Mouse (Mus musculus): ENCODE measurements around the gene Eif4enif1. TPM values are rescaled to one million over a fixed set of nuclear protein-coding genes. Genes with fewer than 3 reads are reported as not detected.

The Eif4enif1 gene
- total RNA-seq, 2 experiments from 2014 or later: 67.7 to 80.6 TPM

DNA sequence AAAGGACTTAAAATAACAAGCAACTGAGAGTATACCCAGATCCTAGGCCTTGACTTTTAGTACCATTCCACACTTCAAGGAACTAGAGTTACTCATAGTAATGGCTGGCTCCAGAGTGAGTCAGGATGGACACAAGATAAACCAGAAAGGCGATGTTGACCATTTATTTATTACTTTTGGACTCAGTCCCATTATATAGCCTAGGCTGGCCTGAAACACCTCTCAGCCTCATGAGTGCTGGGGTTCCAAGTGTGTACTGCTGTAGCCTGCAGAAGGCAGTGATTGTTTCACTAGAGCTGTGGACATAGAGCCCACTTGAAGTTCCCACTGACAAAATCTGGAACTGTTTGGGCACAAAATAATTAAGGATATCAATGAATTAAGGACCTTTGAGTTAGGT, 10.3 kb downstream of the Eif4enif1 start:
- DNase-seq (ENCODE audit: low spot score in 2 of 2): no peak
- TF ChIP-seq CTCF (conservative IDR thresholded peaks at IDR 0.05): no peak
- Histone ChIP-seq H3K4me3 (no peak overlapping the region), H3K27ac (no peak overlapping the region)

DNA sequence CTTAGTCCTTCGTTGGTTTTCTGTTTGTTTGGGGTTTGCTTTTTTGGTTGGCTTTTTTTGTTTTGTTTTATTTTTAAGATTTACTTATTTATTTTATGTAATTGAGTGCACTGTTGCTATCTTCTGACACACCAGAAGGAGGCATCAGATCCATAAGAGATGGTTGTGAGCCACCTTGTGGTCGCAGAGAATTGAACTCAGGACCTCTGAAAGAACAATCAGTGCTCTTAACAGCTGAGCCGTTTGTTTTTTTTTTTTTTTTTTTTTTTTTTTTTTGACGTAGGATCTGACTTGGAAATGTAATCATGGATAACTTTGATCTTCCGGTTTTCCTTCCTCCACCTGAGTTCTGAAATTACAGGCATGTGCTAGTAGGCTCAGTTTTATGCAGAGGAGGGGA, 20.9 kb downstream of the Eif4enif1 start:
- DNase-seq (ENCODE audit: low spot score in 2 of 2): no peak
- peak; percentile 54 for TF ChIP-seq CTCF (conservative IDR thresholded peaks at IDR 0.05)
- Histone ChIP-seq H3K27ac (no peak overlapping the region), H3K4me3 (no peak overlapping the region)

DNA sequence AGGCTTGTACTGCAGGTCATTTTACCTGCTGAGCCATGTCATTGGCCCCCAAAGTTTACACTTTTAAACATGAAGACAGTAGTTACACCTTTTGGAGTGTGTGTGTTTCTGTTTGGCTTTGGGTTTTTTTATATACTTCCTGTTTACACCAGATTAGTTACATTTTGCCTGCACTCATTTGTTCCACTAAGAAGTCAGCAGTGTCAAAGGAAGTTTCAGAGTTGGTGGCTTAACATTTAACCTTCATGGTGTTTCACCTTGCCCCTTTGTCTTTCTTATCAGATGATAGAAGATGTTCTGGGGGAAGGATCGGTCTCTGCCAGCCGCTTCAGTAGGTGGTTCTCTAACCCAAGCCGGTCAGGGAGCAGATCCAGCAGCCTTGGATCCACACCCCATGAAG, 24.9 kb downstream of the Eif4enif1 start:
- DNase-seq (ENCODE audit: low spot score in 2 of 2): no peak
- Histone ChIP-seq H3K27ac (no peak overlapping the region), H3K4me3 (no peak overlapping the region)
- no peak for TF ChIP-seq CTCF (conservative IDR thresholded peaks at IDR 0.05)

DNA sequence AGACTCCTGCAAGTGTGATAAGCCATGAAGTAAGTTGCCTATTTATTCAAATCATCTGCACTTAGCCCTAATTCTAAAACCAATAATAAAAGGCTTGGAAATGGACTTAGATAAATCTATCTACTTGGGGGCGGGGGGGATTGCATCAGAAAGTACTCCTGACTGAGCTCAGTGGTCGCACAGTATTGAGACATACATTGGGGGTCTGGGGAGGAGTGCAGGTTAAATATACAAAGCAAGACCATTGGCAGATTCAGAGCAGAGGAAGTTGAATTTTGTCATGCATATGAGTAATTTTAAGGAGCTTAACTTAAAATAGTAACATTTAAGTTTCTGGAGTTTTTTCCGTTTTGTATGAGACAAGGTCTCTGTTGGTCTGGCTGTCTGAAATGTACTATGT, 30.1 kb downstream of the Eif4enif1 start:
- no peak overlapping the region for H3K4me3 ChIP-seq
- no peak overlapping the region for H3K27ac ChIP-seq
- no peak for TF ChIP-seq CTCF (conservative IDR thresholded peaks at IDR 0.05)
- DNase-seq (ENCODE audit: low spot score in 2 of 2): no peak

DNA sequence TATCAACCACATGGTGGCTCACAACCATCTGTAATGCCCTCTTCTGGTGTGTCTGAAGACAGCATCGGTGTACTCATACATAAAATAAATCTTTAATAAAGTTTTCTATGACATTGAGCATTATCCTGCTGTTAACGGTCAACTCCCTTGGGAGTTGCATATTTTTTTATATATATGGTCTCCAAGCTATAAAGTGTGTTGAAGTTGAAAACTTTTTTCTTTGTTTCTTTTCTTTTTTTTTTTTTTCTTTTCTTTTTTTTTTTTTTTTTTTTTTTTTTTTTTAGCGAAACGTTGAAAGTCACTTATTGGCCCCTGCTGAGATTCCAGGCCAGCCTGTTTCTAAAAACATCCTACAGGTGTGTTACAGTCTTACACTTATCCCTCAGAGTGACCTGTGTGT, 31.5 kb downstream of the Eif4enif1 start:
- H3K4me3 ChIP-seq: no peak overlapping the region
- no peak for DNase-seq (ENCODE audit: low spot score in 2 of 2)
- H3K27ac ChIP-seq: no peak overlapping the region
- TF ChIP-seq CTCF (conservative IDR thresholded peaks at IDR 0.05): no peak; the same call in 1 of the 2 replicates

DNA sequence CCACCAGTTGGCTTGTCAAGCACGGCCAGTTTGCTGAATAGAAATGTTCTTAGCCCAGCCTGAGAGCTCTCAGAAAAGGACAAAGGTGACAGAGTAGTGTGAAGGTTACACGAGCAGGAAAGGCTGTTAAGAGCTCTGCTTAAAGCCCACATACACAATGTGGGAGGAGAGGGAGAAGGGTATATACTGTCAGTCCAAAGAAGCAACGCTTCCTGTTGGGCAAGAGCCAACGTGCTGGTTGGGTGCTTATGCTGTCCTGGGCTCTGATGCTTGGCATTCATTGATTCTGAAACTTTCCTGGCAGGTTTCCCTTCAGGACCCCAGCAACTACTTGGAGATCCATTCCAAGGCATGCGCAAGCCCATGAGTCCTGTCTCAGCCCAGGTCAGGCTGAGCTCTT, 33.1 kb downstream of the Eif4enif1 start:
- Histone ChIP-seq H3K27ac (peak overlapping the region; percentile 5; the same call in 1 of the 2 replicates), H3K4me3 (no peak overlapping the region)
- no peak for DNase-seq (ENCODE audit: low spot score in 2 of 2)
- TF ChIP-seq CTCF (conservative IDR thresholded peaks at IDR 0.05): no peak

DNA sequence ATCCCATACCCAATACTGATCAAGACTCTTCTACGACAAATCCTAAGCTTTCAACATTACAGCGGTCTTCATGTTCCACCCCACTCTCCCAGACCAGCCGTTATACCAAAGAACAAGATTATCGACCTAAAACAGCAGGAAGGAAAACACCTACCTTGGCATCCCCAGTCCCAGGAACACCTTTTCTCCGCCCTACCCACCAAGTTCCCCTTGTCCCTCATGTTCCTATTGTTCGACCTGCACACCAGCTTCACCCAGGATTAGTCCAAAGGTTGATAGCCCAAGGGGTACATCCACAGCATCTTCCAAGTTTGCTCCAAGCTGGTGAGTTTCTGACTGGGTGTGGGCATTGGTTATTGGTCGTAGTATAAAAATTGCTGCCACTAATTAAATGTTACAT, 40.2 kb downstream of the Eif4enif1 start:
- DNase-seq (ENCODE audit: low spot score in 2 of 2): no peak
- TF ChIP-seq CTCF (conservative IDR thresholded peaks at IDR 0.05): no peak
- Histone ChIP-seq H3K27ac (no peak overlapping the region), H3K4me3 (no peak overlapping the region)

DNA sequence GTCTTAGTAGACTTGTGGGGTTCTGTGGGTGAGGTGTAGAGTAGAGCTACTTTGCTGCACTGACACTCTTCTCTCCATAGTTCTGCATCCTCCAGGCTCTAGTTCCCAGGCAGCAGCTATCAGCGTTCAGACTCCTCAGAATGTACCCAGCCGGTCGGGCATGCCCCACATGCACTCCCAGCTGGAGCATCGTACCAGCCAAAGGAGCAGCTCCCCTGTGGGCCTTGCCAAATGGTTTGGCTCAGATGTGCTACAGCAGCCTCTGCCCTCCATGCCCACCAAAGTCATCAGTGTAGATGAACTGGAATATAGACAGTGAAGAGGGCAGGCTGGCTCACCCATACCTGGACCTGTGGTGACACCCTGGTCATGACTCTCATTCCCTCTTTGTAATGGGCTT, 41.6 kb downstream of the Eif4enif1 start:
- peak in 1 of 2 experiments; percentile 32 for DNase-seq (ENCODE audit: low spot score in 2 of 2)
- H3K4me3 ChIP-seq: no peak overlapping the region
- TF ChIP-seq CTCF (conservative IDR thresholded peaks at IDR 0.05): no peak
- H3K27ac ChIP-seq: peak overlapping the region; percentile 12; the same call in 1 of the 2 replicates

DNA sequence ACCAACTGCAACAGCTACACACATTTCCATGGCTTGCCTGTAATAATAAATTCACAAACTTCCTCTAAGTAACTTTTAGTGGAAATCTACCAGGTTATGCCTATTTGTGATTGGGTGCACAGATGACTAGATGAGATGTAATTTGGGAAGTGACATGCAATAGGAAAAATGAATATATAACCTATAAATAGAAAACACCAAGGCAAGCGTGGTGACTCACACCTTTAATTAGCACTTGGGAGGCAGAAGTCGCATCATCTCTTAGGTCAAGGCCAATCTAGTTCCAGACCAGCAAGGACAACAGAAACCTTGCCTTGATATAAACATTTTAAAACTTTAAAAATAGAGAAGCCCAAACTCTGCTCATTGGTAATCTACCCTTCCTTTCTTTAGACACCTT, 45.2 kb downstream of the Eif4enif1 start:
- no peak for TF ChIP-seq CTCF (conservative IDR thresholded peaks at IDR 0.05)
- no peak for DNase-seq (ENCODE audit: low spot score in 2 of 2)
- no peak overlapping the region for H3K4me3 ChIP-seq
- H3K27ac ChIP-seq: no peak overlapping the region

DNA sequence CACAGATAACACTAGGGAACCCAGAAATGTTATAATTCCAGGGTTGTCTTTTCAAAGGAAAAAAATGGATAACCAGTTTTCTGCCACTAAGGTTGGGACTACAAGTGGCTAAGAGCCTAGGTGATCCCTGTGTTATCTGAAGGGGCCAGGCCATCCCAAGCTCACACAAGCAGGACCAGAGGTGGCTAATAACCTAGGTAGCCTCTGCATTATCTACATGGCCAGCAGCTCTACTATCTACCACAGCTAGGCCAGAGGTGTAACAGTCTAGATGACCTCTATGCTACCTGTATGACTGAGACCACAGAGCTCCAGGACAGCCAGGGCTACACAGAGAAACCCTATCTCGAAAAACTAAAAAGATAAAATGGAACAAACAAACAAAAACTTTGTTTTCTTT, 57.3 kb downstream of the Eif4enif1 start:
- H3K27ac ChIP-seq: no peak overlapping the region
- no peak for TF ChIP-seq CTCF (conservative IDR thresholded peaks at IDR 0.05)
- DNase-seq (ENCODE audit: low spot score in 2 of 2): no peak
- H3K4me3 ChIP-seq: no peak overlapping the region

DNA sequence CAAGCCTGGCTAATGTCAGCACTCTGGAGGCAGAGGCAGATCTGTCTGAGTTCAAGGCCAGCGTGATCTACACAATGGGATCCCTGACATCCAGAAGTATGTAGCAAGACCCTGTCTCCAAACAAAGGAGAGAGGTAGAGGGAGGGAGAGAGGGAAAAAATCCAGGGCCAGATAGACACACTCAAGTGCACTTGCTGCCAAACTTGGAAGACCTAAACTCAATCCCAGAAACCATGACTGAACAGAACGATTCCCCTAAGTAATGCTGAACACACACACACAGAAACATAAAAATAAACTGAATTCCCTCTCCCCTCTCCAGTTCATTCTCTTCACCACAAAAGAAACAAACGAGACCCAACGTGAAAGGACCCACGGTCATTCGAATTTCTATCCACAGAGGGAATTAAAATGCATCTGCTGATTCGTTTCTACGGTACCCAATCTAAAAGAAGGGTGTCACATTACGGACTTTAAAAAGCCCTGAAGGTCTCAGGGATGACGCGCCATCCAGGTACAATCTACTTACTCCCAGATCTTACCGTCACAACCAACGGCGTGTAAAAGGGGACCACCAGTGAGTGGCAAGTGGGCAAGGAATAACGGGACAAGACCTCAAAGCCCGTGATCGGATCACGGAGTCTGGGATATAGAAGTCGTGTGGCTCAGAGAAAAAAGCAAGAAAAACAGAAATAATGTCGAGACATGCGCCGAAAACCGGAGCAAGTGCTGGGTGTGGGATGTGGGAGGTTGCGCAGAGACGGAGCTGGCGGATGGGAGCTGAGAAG, 63.3 kb downstream of the Eif4enif1 start:
- Histone ChIP-seq H3K27ac (peak overlapping the region; percentile 95), H3K4me3 (peak overlapping the region; percentile 99)
- TF ChIP-seq CTCF (conservative IDR thresholded peaks at IDR 0.05): no peak
- DNase-seq (ENCODE audit: low spot score in 2 of 2): no peak

DNA sequence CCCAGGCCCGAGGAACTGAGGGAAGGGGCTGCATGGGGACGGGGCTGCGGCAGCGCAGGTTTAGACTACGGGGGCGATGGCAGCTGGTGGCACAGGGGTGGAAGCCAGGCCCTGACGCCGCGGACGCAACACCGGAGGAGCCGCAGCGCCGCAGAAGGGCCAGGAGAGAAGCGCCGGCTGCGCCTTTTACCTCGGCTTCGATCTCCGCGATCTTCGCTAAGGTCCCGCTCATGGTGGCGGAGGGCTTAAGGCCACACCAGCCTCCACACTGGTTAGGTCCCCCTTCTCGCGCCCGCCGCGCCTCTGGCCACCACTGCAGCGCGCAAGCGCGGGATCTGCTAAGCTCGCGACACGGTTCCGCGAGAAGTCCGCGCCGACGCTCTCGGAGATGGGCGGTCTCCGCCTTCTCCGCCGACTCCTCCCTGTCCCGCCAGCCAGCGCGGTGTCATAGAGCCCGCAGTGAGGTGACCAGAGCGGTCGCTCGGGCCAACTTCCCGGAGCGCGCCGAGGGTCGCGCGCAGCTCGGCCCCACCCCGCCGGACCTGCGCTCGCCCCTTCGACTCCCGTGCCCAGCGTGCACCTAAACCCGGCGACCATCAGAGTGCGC, 64.0 kb downstream of the Eif4enif1 start, which contains the start of gene Drg1:
Gene Drg1 (minus strand): TSS at position 337 of the 607 bp plus-strand sequence.
- Histone ChIP-seq H3K27ac (peak within 1 kb of the TSS; percentile 95), H3K4me3 (peak within 1 kb of the TSS; percentile 99)
- TF ChIP-seq CTCF (conservative IDR thresholded peaks at IDR 0.05): peak; percentile 41
- peak; percentile 92 to 95 for DNase-seq (ENCODE audit: low spot score in 2 of 2)

DNA sequence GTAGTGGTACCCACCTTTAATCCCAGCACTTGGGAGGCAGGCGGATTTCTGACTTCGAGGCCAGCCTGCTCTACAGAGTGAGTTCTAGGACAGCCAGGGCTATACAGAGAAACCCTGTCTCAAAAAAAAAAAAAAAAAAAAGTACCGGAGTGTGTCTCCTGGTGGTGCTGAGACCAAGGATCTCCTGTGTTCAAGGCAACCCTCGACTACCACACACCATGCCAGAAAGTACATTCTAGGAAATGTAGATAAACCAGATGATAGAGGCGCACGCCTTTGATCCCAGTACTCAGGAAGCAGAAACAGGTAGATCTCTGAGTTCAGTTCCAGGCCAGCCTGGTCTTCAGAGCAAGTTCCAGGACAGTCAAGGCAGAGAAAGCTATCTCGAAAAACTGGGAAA, 64.9 kb downstream of the Eif4enif1 start:
- peak; percentile 29 for TF ChIP-seq CTCF (conservative IDR thresholded peaks at IDR 0.05)
- H3K4me3 ChIP-seq: peak overlapping the region; percentile 99
- no peak for DNase-seq (ENCODE audit: low spot score in 2 of 2)
- H3K27ac ChIP-seq: no peak overlapping the region; the same call in 1 of the 2 replicates

DNA sequence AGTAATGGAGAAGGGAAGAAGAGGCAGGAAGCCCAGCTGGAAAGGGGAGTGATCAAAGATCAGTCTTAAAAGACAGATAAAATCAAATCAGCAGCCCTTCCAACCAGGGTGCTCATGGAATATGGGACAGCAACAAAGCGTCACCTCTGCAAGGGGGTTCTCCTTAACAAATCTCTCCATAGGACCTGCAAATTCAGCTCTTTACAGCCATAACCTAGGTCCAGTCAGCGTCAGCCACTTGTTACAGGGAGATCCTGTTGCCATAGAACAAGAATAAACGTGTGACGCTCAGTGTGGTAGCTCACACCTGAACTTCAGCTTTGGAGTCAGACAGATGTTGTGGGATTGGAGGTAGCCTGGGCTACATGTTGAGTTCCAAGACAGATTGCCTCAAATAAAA, 67.0 kb downstream of the Eif4enif1 start:
- Histone ChIP-seq H3K27ac (no peak overlapping the region), H3K4me3 (no peak overlapping the region)
- no peak for TF ChIP-seq CTCF (conservative IDR thresholded peaks at IDR 0.05)
- no peak for DNase-seq (ENCODE audit: low spot score in 2 of 2)

Measured in layer of hippocampus, adult 2 months (tissue).